Mouse (Mus musculus) left cerebral cortex, postnatal 14 days (tissue): ENCODE results near the gene Mcm10. TPM values are rescaled to one million over a fixed set of nuclear protein-coding genes. Genes with fewer than 3 reads are reported as not detected.

Experiments used
- DNase-seq, 2 experiments: peaks; one replicate each; pipeline ENCODE4 v3.0.0; 2021 to 2022; ENCODE audit warnings: low spot score in 2 of 2, mixed read lengths in 1 of 2
- intact Hi-C: fragments of 180-260 bp; cut with DNase I; formaldehyde crosslinking; loops from one replicate; pipeline ENCODE4 v1.15.1; 2025
- long read RNA-seq, 2 experiments: library from polyadenylated mRNA; stranded (forward); transcript quantifications; one replicate each; pipeline ENCODE4 v2.0.0; 2021
- total RNA-seq, 2 experiments: library from RNA; stranded (reverse); gene quantifications; 2 replicates each; pipeline ENCODE4 v1.2.3; 2021

Gene Mcm10
- 1 to 10 TPM in 1 of 2 experiments, under 1 TPM in 1; 0.99 to 2.0 TPM for total RNA-seq
- long read RNA-seq, experiment 1 = 0 reads
- long read RNA-seq, experiment 2 = 0 reads

- intact Hi-C loops = no loop called here
These were observed at the start of gene Mcm10 for GRCm38 (mm10) chr2:5012491-5013324. Gene Mcm10, minus strand, starts transcription at chr2:5012791.

GRCm38 (mm10) chr2:5061133-5061708, 48.6 kb upstream of the Mcm10 start:
- no peak for DNase-seq
- intact Hi-C loops = loop anchor here (10.0 kb wide), 1 partner anchor 146 kb away; the partner anchor contains the start of gene Phyh

More at GRCm38 (mm10) chr2:5012491-5013324, at the start of gene Mcm10:
- DNase-seq = peak; percentile 92 to 96

GRCm38 (mm10) chr2:5059997-5060396, 47.4 kb upstream of the Mcm10 start:
- no peak for DNase-seq
- intact Hi-C loops = loop anchor here (10.0 kb wide), 1 partner anchor 145 kb away; the partner anchor contains the start of gene Phyh

GRCm38 (mm10) chr2:5058436-5058835, 45.8 kb upstream of the Mcm10 start:
- no peak for DNase-seq
- intact Hi-C loops = no loop called here

GRCm38 (mm10) chr2:5050562-5050961, 38.0 kb upstream of the Mcm10 start:
- DNase-seq = no peak
- intact Hi-C loops = no loop called here

- no peak for DNase-seq
- intact Hi-C loops = no loop called here
These were observed 34.4 kb upstream of the Mcm10 start for GRCm38 (mm10) chr2:5047016-5047415.

- no peak for DNase-seq
- intact Hi-C loops = no loop called here
These were observed 32.8 kb upstream of the Mcm10 start for GRCm38 (mm10) chr2:5045269-5045965.

GRCm38 (mm10) chr2:5044321-5044720, 31.7 kb upstream of the Mcm10 start:
- DNase-seq = no peak
- intact Hi-C loops = no loop called here

GRCm38 (mm10) chr2:5043476-5043761, 30.8 kb upstream of the Mcm10 start:
- DNase-seq = no peak
- intact Hi-C loops = no loop called here

GRCm38 (mm10) chr2:5042616-5043475, 30.3 kb upstream of the Mcm10 start:
- DNase-seq = no peak
- intact Hi-C loops = no loop called here

GRCm38 (mm10) chr2:5041854-5042253, 29.3 kb upstream of the Mcm10 start:
- DNase-seq = no peak
- intact Hi-C loops = no loop called here

GRCm38 (mm10) chr2:5040281-5041161, 27.9 kb upstream of the Mcm10 start:
- intact Hi-C loops = no loop called here
- no peak for DNase-seq

- DNase-seq = no peak
- intact Hi-C loops = no loop called here
These were observed 27.0 kb upstream of the Mcm10 start for GRCm38 (mm10) chr2:5039350-5040170.

- DNase-seq = no peak
- intact Hi-C loops = no loop called here
These were observed 25.7 kb upstream of the Mcm10 start for GRCm38 (mm10) chr2:5038320-5038719.

- intact Hi-C loops = no loop called here
These were observed 24.8 kb upstream of the Mcm10 start for GRCm38 (mm10) chr2:5037390-5037789.

GRCm38 (mm10) chr2:5036411-5037076, 24.0 kb upstream of the Mcm10 start:
- DNase-seq = no peak
- intact Hi-C loops = no loop called here

More at GRCm38 (mm10) chr2:5037390-5037789, 24.8 kb upstream of the Mcm10 start:
- no peak for DNase-seq

GRCm38 (mm10) chr2:5035241-5035640, 22.6 kb upstream of the Mcm10 start:
- intact Hi-C loops = no loop called here
- DNase-seq = no peak
